In the genomic region with DNA sequence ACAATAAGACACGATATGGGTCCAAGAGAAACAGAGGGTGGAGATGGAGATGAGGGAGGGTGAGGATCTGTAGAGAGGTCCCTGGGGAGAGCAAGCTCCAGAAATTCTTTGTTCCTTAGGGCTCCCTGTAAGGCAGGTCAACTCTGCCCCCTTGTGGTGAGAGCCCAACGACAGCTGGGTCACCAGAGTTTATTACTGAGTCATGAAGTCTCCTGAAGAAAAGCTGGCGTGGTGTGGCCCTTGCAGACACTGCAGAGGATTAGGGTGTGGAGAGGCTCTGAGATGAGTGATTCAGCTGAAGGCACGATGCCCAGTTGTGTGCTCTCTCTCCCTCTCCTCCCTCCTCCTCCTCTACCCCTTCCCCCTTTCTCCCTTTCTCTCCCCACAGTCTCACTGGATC, we compare ENCODE assay signal across 9 mouse cellular contexts. TPM values are rescaled to one million over a fixed set of nuclear protein-coding genes. Genes with fewer than 3 reads are reported as not detected.
DNase-seq lines count a peak whose midpoint lies in the region; TF ChIP-seq lines count a peak whose summit lies in the region.
"Had no signal": no experiment of that assay in that cellular context is flagged by ENCODE, and none has a peak within 500 bp of the region (broad histone marks: within the 10 kb centered on the region; RNA-seq: fewer than 3 reads in every experiment).

No protein-coding gene starts in this region.

- WGBS in lung, adult 2 months, result 4% methylated on average over 4 of the region's 4 CpGs

- TF ChIP-seq CTCF in lung, adult 2 months (IDR thresholded peaks at IDR 0.05; ENCODE audit: insufficient read depth, low read length), result peak; percentile 89

- TF ChIP-seq POLR2A in lung, adult 2 months (IDR thresholded peaks at IDR 0.05; ENCODE audit: borderline replicate concordance, extremely low read depth, low read depth, low read length), result no peak

- no peaks in the 10 kb centered on the region for H3K4me1 ChIP-seq in lung, adult 2 months (ENCODE audit: control insufficient read depth, insufficient read depth, low read length)

- peak; percentile 79 to 88 for DNase-seq in CD8-positive naive resting alpha-beta T cell, adult 2 months (ENCODE audit: low read depth in 2 of 2, low spot score in 2 of 2)
- DNase-seq in adrenal gland, adult 8-10 months, result peak; percentile 79
- DNase-seq in embryo, embryonic 11 days, result peak; percentile 84
- DNase-seq in heart, adult 18-20 months, result peak; percentile 76 to 88
- DNase-seq in kidney, postnatal 36 days, result peak; percentile 81 to 93
- peak; percentile 76 for DNase-seq in lung, adult 2 months
- peak; percentile 84 to 91 for DNase-seq in right cerebral cortex, adult 2 months (ENCODE audit: low spot score in 2 of 2)
- peak; percentile 61 for DNase-seq in urinary bladder, adult 2 months (ENCODE audit: low spot score)

- H3K4me3 ChIP-seq in lung, adult 2 months (replicated peaks; ENCODE audit: extremely low read depth, low read depth, low read length), result no peak overlapping the region
- H3K4me3 ChIP-seq: limb, embryonic 15.5 days had no signal

RNA-seq across cellular contexts. Expression of a gene that starts 2.0 kb away (rescaled TPM):
- total RNA-seq in adrenal gland, adult 8-10 months (2022), result 1 to 10 TPM in 1 of 4 experiments, under 1 TPM in 3; 0.56 to 1.0 (median 0.74) TPM
- 1 to 10 TPM in 1 of 2 experiments, under 1 TPM in 1; 0.35 to 1.1 TPM for total RNA-seq in heart, adult 18-20 months (2021)
- polyA plus RNA-seq in lung, adult 2 months (2012; rRNA removed), result 5.8 and 6.4 TPM in 2 replicates
- 1.1 and 1.6 TPM in 2 replicates for polyA plus RNA-seq in urinary bladder, adult 2 months (2012; rRNA removed)

RNA-seq across cellular contexts. Expression of a gene that starts 22.2 kb away (rescaled TPM):
- total RNA-seq in adrenal gland, adult 8-10 months (2022), result not detected
- total RNA-seq in heart, adult 18-20 months (2021), result not detected
- polyA plus RNA-seq in lung, adult 2 months (2012; rRNA removed), result 0.06 and 0.51 TPM in 2 replicates
- not detected in 2 replicates for polyA plus RNA-seq in urinary bladder, adult 2 months (2012; rRNA removed)

RNA-seq across cellular contexts. Expression of a gene that starts 39.8 kb away (rescaled TPM):
- under 1 TPM in 2 of 4 experiments, not detected in 2; 0.21 to 0.46 TPM for total RNA-seq in adrenal gland, adult 8-10 months (2022)
- under 1 TPM in 1 of 2 experiments, not detected in 1; 0.26 TPM for total RNA-seq in heart, adult 18-20 months (2021)
- polyA plus RNA-seq in lung, adult 2 months (2012; rRNA removed), result not detected in 2 replicates
- polyA plus RNA-seq in urinary bladder, adult 2 months (2012; rRNA removed), result 0.28 and 0.53 TPM in 2 replicates

RNA-seq across cellular contexts. Expression of a gene that starts 50.1 kb away (rescaled TPM):
- 100 to 1,000 TPM; 117 to 145 (median 136) TPM for total RNA-seq in adrenal gland, adult 8-10 months (2022)
- total RNA-seq in heart, adult 18-20 months (2021), result 10 to 100 TPM; 49.2 to 55.1 TPM
- 61.2 and 75.3 TPM in 2 replicates for polyA plus RNA-seq in lung, adult 2 months (2012; rRNA removed)
- 106 and 110 TPM in 2 replicates for polyA plus RNA-seq in urinary bladder, adult 2 months (2012; rRNA removed)
